8 mouse cellular contexts compared by ENCODE assay signal in the genomic region with DNA sequence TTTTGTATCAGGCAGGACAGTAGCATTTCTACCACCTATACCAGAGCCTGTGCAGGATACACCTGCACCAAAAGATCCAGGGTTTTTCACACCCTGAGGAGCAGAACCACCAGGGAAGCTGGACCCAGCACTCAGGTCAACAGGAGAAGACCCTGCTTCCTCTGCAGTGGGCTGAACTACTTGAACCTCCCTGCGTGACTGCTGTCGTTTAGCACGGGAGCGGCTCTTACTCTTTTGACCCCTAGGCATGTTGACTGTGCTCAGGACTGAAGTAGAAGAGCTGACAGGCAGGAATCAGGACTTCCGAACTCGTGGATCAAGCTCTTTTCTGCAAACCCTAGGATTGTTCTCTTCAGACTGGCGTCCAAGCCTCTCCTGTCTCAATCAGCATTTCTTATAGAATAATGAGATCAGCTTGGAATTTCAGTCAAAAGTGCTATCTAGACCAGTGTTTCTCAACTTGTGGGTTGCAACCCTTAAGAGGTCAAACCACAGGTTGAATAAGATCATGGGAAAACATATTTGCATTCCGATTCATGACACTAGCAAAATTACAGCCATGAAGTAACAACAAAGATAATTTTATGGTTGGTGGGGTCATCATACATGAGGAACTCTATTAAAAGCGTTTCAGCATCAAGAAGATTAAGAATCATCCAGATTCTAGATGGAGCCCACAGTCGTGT. TPM values are rescaled to one million over a fixed set of nuclear protein-coding genes. Genes with fewer than 3 reads are reported as not detected.
DNase-seq lines count a peak whose midpoint lies in the region; ATAC-seq and TF ChIP-seq lines count a peak whose summit lies in the region.

No protein-coding gene starts in this region.

- H3K4me2 ChIP-seq in heart, embryonic 15.5 days: peak overlapping the region; percentile 75
- H3K4me2 ChIP-seq in liver, embryonic 11.5 days: peak overlapping the region; percentile 78
- peak overlapping the region; percentile 73 for H3K4me2 ChIP-seq in stomach, postnatal 0 days (replicated peaks; ENCODE audit: low read depth)

- no peak for TF ChIP-seq EP300 in stomach, postnatal 0 days (optimal IDR thresholded peaks at IDR 0.05)

- H3K4me1 ChIP-seq in heart, embryonic 15.5 days (replicated peaks): peaks cover 19% of the 10 kb centered on the region
- H3K4me1 ChIP-seq in liver, embryonic 11.5 days (replicated peaks; ENCODE audit: control insufficient read depth, insufficient read depth, low read length): peaks cover 18% of the 10 kb centered on the region
- no peaks in the 10 kb centered on the region; the same call in 1 of the 2 replicates for H3K4me1 ChIP-seq in stomach, postnatal 0 days (replicated peaks; ENCODE audit: control insufficient read depth, insufficient read depth)

- no peaks in the 10 kb centered on the region for H3K27me3 ChIP-seq in heart, embryonic 15.5 days
- no peaks in the 10 kb centered on the region for H3K27me3 ChIP-seq in liver, embryonic 11.5 days (replicated peaks; ENCODE audit: control insufficient read depth, insufficient read depth, low read length)
- H3K27me3 ChIP-seq in stomach, postnatal 0 days (ENCODE audit: control insufficient read depth, insufficient read depth, low read length): no peaks in the 10 kb centered on the region

- H3K9me3 ChIP-seq in heart, embryonic 15.5 days (replicated peaks): no peaks in the 10 kb centered on the region
- H3K9me3 ChIP-seq in liver, embryonic 11.5 days (ENCODE audit: control insufficient read depth, low read length): no peaks in the 10 kb centered on the region
- no peaks in the 10 kb centered on the region for H3K9me3 ChIP-seq in stomach, postnatal 0 days (ENCODE audit: control insufficient read depth, low read length)

- WGBS in heart, embryonic 15.5 days: 19% methylated on average over 10 of the region's 10 CpGs
- WGBS in liver, embryonic 11.5 days: 20% methylated on average over 10 of the region's 10 CpGs
- WGBS in stomach, postnatal 0 days: 16% methylated on average over 10 of the region's 10 CpGs

- DNase-seq in kidney, adult 9 months: peak; percentile 15
- no peak for DNase-seq in kidney, adult 8-10 months
- DNase-seq in cerebellum, adult 8-10 months: peak; percentile 7
- DNase-seq in liver, embryonic 11.5 days (ENCODE audit: low spot score): peak; percentile 37
- peak; percentile 16 for DNase-seq in stomach, postnatal 0 days (ENCODE audit: low spot score)
- DNase-seq in spleen, postnatal 36 days (ENCODE audit: low spot score in 2 of 2): no peak
- no peak for DNase-seq in ovary, postnatal 36 days (ENCODE audit: low spot score)

- no peak for TF ChIP-seq CTCF in stomach, postnatal 0 days (IDR thresholded peaks at IDR 0.05; ENCODE audit: low read depth)

- no peak for ATAC-seq in heart, embryonic 15.5 days (replicated peaks; ENCODE audit: insufficient number of reproducible peaks, insufficient read depth, low FRiP score, low read depth)
- no peak for ATAC-seq in liver, embryonic 11.5 days (replicated peaks; ENCODE audit: low FRiP score)
- ATAC-seq in stomach, postnatal 0 days (ENCODE audit: low FRiP score, low TSS enrichment): no peak

- peak overlapping the region; percentile 96 for H3K27ac ChIP-seq in heart, embryonic 15.5 days
- peak overlapping the region; percentile 81 for H3K27ac ChIP-seq in liver, embryonic 11.5 days (ENCODE audit: low read depth, low read length)
- 0 out of 2 replicates have a peak overlapping the region, but pooled peaks have one; percentile 59 for H3K27ac ChIP-seq in stomach, postnatal 0 days (replicated peaks)

- H3K9ac ChIP-seq in heart, embryonic 15.5 days: peak overlapping the region; percentile 90
- H3K9ac ChIP-seq in liver, embryonic 11.5 days (ENCODE audit: low read depth, low read length): peak overlapping the region; percentile 87
- peak overlapping the region; percentile 67 for H3K9ac ChIP-seq in stomach, postnatal 0 days (ENCODE audit: low read length)

- no peaks in the 10 kb centered on the region for H3K36me3 ChIP-seq in heart, embryonic 15.5 days
- no peaks in the 10 kb centered on the region; the same call in 1 of the 2 replicates for H3K36me3 ChIP-seq in liver, embryonic 11.5 days (ENCODE audit: control insufficient read depth, insufficient read depth, low read length)
- no peaks in the 10 kb centered on the region for H3K36me3 ChIP-seq in stomach, postnatal 0 days (ENCODE audit: control insufficient read depth, insufficient read depth, low read length)

- H3K4me3 ChIP-seq in heart, embryonic 15.5 days: peak overlapping the region; percentile 72
- H3K4me3 ChIP-seq in liver, embryonic 11.5 days (ENCODE audit: low read depth, low read length): peak overlapping the region; percentile 82
- H3K4me3 ChIP-seq in stomach, postnatal 0 days (ENCODE audit: low read depth, low read length): peak overlapping the region; percentile 89

RNA-seq across cellular contexts. Expression of a gene that starts 0.7 kb away (rescaled TPM):
- 32.2 and 34.0 TPM in 2 replicates for polyA plus RNA-seq in heart, embryonic 15.5 days (2015; fragmentation: Nextera tagmentation; extraction: Ambion mirVana)
- 42.1 and 42.6 TPM in 2 replicates for polyA plus RNA-seq in liver, embryonic 11.5 days (2014; fragmentation: Nextera tagmentation; extraction: Ambion mirVana)
- 17.7 and 19.0 TPM in 2 replicates for polyA plus RNA-seq in stomach, postnatal 0 days (2015; fragmentation: Nextera tagmentation; extraction: Ambion mirVana)

RNA-seq across cellular contexts. Expression of a gene that starts 0.8 kb away (rescaled TPM):
- polyA plus RNA-seq in heart, embryonic 15.5 days (2015; fragmentation: Nextera tagmentation; extraction: Ambion mirVana): 0.05 and 0.06 TPM in 2 replicates
- polyA plus RNA-seq in liver, embryonic 11.5 days (2014; fragmentation: Nextera tagmentation; extraction: Ambion mirVana): 0.10 TPM in 2 replicates
- 0.04 and 0.06 TPM in 2 replicates for polyA plus RNA-seq in stomach, postnatal 0 days (2015; fragmentation: Nextera tagmentation; extraction: Ambion mirVana)

Comparison
In these comparisons a context has a peak if more than half of its experiments do, and no peak if none do; other contexts are left out.
1. DNase-seq: peak in kidney, adult 9 months (single experiment), cerebellum, adult 8-10 months (single experiment), liver, embryonic 11.5 days (single experiment) and stomach, postnatal 0 days (single experiment); none in kidney, adult 8-10 months (0 of 2), spleen, postnatal 36 days (0 of 2) and ovary, postnatal 36 days (single experiment).
2. Peak in every context shown above with its lines, with median percentiles within 50 percentile points of each other: H3K27ac ChIP-seq, H3K4me2 ChIP-seq, H3K4me3 ChIP-seq and H3K9ac ChIP-seq.